Mouse (Mus musculus) c-Kit-positive CD71-positive TER-119-negative erythroid progenitor cells, embryonic 14.5 days (primary cell): ENCODE measurements around the gene Tmem159.

Source experiments
- DNase-seq: peaks from one replicate; pipeline ENCODE4 v3.0.0-alpha.2; 2013; ENCODE audit warnings: low read depth

Tmem159 gene

GRCm38 (mm10) chr7:120102164-120102972 lies at the start of gene Tmem159:
Gene Tmem159, plus strand, starts transcription at chr7:120102353.
- peak; percentile 42 for DNase-seq

GRCm38 (mm10) chr7:120054016-120054415 lies 48.1 kb upstream of the Tmem159 start:
- no peak for DNase-seq

GRCm38 (mm10) chr7:120055479-120055878 lies 46.7 kb upstream of the Tmem159 start:
- no peak for DNase-seq

GRCm38 (mm10) chr7:120064045-120064444 lies 38.1 kb upstream of the Tmem159 start:
- no peak for DNase-seq

GRCm38 (mm10) chr7:120068114-120068513 lies 34.0 kb upstream of the Tmem159 start:
- no peak for DNase-seq

GRCm38 (mm10) chr7:120069164-120069563 lies 33.0 kb upstream of the Tmem159 start:
- DNase-seq: no peak

GRCm38 (mm10) chr7:120080177-120080576 lies 22.0 kb upstream of the Tmem159 start:
- no peak for DNase-seq

- DNase-seq: no peak
Observed at GRCm38 (mm10) chr7:120093033-120093432, 9.1 kb upstream of the Tmem159 start.

GRCm38 (mm10) chr7:120094216-120094615 lies 7.9 kb upstream of the Tmem159 start:
- no peak for DNase-seq

GRCm38 (mm10) chr7:120095180-120095579 lies 7.0 kb upstream of the Tmem159 start, which contains the start of gene Dnah3:
Gene Dnah3, minus strand, starts transcription at chr7:120095280.
- DNase-seq: no peak

- DNase-seq: peak; percentile 21
Observed at GRCm38 (mm10) chr7:120097845-120098244, 4.3 kb upstream of the Tmem159 start.

- peak; percentile 55 for DNase-seq
Observed at GRCm38 (mm10) chr7:120098403-120098802, 3.8 kb upstream of the Tmem159 start.

GRCm38 (mm10) chr7:120103019-120103567 lies 940 bp downstream of the Tmem159 start:
- DNase-seq: no peak

GRCm38 (mm10) chr7:120104975-120105374 lies 2.8 kb downstream of the Tmem159 start:
- no peak for DNase-seq

- no peak for DNase-seq
Observed at GRCm38 (mm10) chr7:120106356-120106755, 4.2 kb downstream of the Tmem159 start.

- no peak for DNase-seq
Observed at GRCm38 (mm10) chr7:120109676-120110075, 7.5 kb downstream of the Tmem159 start.

- no peak for DNase-seq
Observed at GRCm38 (mm10) chr7:120116976-120117375, 14.8 kb downstream of the Tmem159 start.

GRCm38 (mm10) chr7:120117529-120117928 lies 15.4 kb downstream of the Tmem159 start:
- no peak for DNase-seq

GRCm38 (mm10) chr7:120123776-120124175 lies 21.6 kb downstream of the Tmem159 start:
- no peak for DNase-seq

GRCm38 (mm10) chr7:120124844-120125243 lies 22.7 kb downstream of the Tmem159 start:
- no peak for DNase-seq

GRCm38 (mm10) chr7:120126976-120127685 lies 25.0 kb downstream of the Tmem159 start:
- no peak for DNase-seq

- no peak for DNase-seq
Observed at GRCm38 (mm10) chr7:120127686-120128059, 25.5 kb downstream of the Tmem159 start.

GRCm38 (mm10) chr7:120128951-120129350 lies 26.8 kb downstream of the Tmem159 start:
- no peak for DNase-seq
